ENCODE assay signal across 25 mouse cellular contexts in genomic region chr3:125048429-125048828, GRCm38 (mm10).
"Had no signal": no experiment of that assay in that cellular context is flagged by ENCODE, and none has a peak within 500 bp of the region (broad histone marks: within the 10 kb centered on the region; RNA-seq: fewer than 3 reads in every experiment).

No protein-coding gene starts in this region.

- H3K9me3 ChIP-seq: embryonic facial prominence, embryonic 10.5 days; embryonic facial prominence, embryonic 12.5 days; embryonic facial prominence, embryonic 13.5 days; embryonic facial prominence, embryonic 15.5 days; forebrain, embryonic 10.5 days; forebrain, embryonic 12.5 days; forebrain, embryonic 13.5 days; forebrain, embryonic 15.5 days had no signal

- DNase-seq: cerebellum, adult 9-10 months; cerebellum, adult 9-11 months; cerebellum, postnatal 10 days; cerebellum, postnatal 14 days; cerebellum, postnatal 25 days; cerebellum, postnatal 36 days; embryo, embryonic 11 days; forebrain, postnatal 0 days; gastrocnemius, adult 2 months; gastrocnemius, postnatal 10 days; gastrocnemius, postnatal 14 days; gastrocnemius, postnatal 25 days; gastrocnemius, postnatal 36 days; heart, adult 11 months; heart, adult 18-20 months; heart, adult 2 months had no signal

- H3K27me3 ChIP-seq: embryonic facial prominence, embryonic 12.5 days; embryonic facial prominence, embryonic 13.5 days; embryonic facial prominence, embryonic 15.5 days; forebrain, embryonic 12.5 days; forebrain, embryonic 13.5 days; forebrain, embryonic 15.5 days had no signal

- H3K4me3 ChIP-seq: embryonic facial prominence, embryonic 10.5 days; embryonic facial prominence, embryonic 12.5 days; embryonic facial prominence, embryonic 13.5 days; embryonic facial prominence, embryonic 15.5 days; erythroblast, embryonic 14.5 days; forebrain, embryonic 10.5 days; forebrain, embryonic 12.5 days; forebrain, embryonic 13.5 days; forebrain, embryonic 15.5 days; gastrocnemius, adult 2 months; heart, adult 2 months had no signal

- H3K27ac ChIP-seq: embryonic facial prominence, embryonic 10.5 days; embryonic facial prominence, embryonic 12.5 days; embryonic facial prominence, embryonic 13.5 days; embryonic facial prominence, embryonic 15.5 days; forebrain, embryonic 10.5 days; forebrain, embryonic 12.5 days; forebrain, embryonic 13.5 days; forebrain, embryonic 15.5 days; gastrocnemius, adult 2 months; heart, adult 2 months had no signal

- H3K4me1 ChIP-seq: embryonic facial prominence, embryonic 10.5 days; embryonic facial prominence, embryonic 12.5 days; embryonic facial prominence, embryonic 13.5 days; embryonic facial prominence, embryonic 15.5 days; forebrain, embryonic 13.5 days; forebrain, embryonic 15.5 days had no signal

- H3K9ac ChIP-seq: embryonic facial prominence, embryonic 12.5 days; embryonic facial prominence, embryonic 13.5 days; embryonic facial prominence, embryonic 15.5 days; forebrain, embryonic 12.5 days; forebrain, embryonic 13.5 days; forebrain, embryonic 15.5 days; forebrain, postnatal 0 days had no signal

- H3K36me3 ChIP-seq: embryonic facial prominence, embryonic 10.5 days; embryonic facial prominence, embryonic 12.5 days; embryonic facial prominence, embryonic 13.5 days; embryonic facial prominence, embryonic 15.5 days; forebrain, embryonic 10.5 days; forebrain, embryonic 12.5 days; forebrain, embryonic 15.5 days had no signal
